In genomic region chr11:75406865-75407264, GRCm38 (mm10) we compare ENCODE assay signal across 10 mouse cellular contexts. TPM values are rescaled to one million over a fixed set of nuclear protein-coding genes. Genes with fewer than 3 reads are reported as not detected.
A peak's percentile ranks its signal among the peaks of the same experiment; 100 is the strongest.
DNase-seq lines count a peak whose midpoint lies in the region; ATAC-seq lines count a peak whose summit lies in the region.
"Had no signal": no experiment of that assay in that cellular context is flagged by ENCODE, and none has a peak within 500 bp of the region (broad histone marks: within the 10 kb centered on the region; RNA-seq: fewer than 3 reads in every experiment).

No protein-coding gene starts in this region.

- no peak overlapping the region for H3K27ac ChIP-seq in embryonic facial prominence, embryonic 11.5 days (replicated peaks; ENCODE audit: low read depth, low read length)
- H3K27ac ChIP-seq: embryonic facial prominence, embryonic 12.5 days; limb, embryonic 12.5 days had no signal

- 35% methylated on average over 3 of the region's 3 CpGs for WGBS in embryonic facial prominence, embryonic 11.5 days

- H3K27me3 ChIP-seq in embryonic facial prominence, embryonic 11.5 days (ENCODE audit: control insufficient read depth, insufficient read depth, low read length) = no peaks in the 10 kb centered on the region
- H3K27me3 ChIP-seq: embryonic facial prominence, embryonic 12.5 days; limb, embryonic 12.5 days had no signal

- H3K36me3 ChIP-seq in embryonic facial prominence, embryonic 11.5 days (replicated peaks; ENCODE audit: control insufficient read depth, insufficient read depth, low read depth, low read length) = no peaks in the 10 kb centered on the region; the same call in none of the 2 replicates

- DNase-seq in heart, adult 18-20 months = peak; percentile 30 to 73
- no peak for DNase-seq in heart, postnatal 25 days (ENCODE audit: low spot score)
- DNase-seq in urinary bladder, postnatal 14 days (ENCODE audit: low spot score) = peak; percentile 54
- DNase-seq in urinary bladder, postnatal 10 days (ENCODE audit: low spot score) = no peak
- DNase-seq in embryonic facial prominence, embryonic 11.5 days (ENCODE audit: low spot score) = peak; percentile 48
- DNase-seq in lung, postnatal 36 days = peak; percentile 81
- peak; percentile 67 for DNase-seq in thymus, postnatal 0 days (ENCODE audit: low spot score)
- no peak for DNase-seq in left cerebral cortex, adult 11 months (ENCODE audit: low spot score)

- H3K4me1 ChIP-seq in embryonic facial prominence, embryonic 11.5 days (ENCODE audit: control insufficient read depth, insufficient read depth, low read length) = no peaks in the 10 kb centered on the region
- H3K4me1 ChIP-seq: embryonic facial prominence, embryonic 12.5 days; limb, embryonic 12.5 days had no signal

- no peak overlapping the region for H3K9ac ChIP-seq in embryonic facial prominence, embryonic 11.5 days (replicated peaks; ENCODE audit: low read length)
- H3K9ac ChIP-seq: embryonic facial prominence, embryonic 12.5 days; limb, embryonic 12.5 days had no signal

- no peak for ATAC-seq in embryonic facial prominence, embryonic 11.5 days (replicated peaks; ENCODE audit: insufficient number of reproducible peaks, low FRiP score, low TSS enrichment, low read depth)

- H3K4me3 ChIP-seq in embryonic facial prominence, embryonic 11.5 days (ENCODE audit: low read depth, low read length) = no peak overlapping the region
- H3K4me3 ChIP-seq: embryonic facial prominence, embryonic 12.5 days; limb, embryonic 12.5 days had no signal

- intact Hi-C loops in heart, postnatal 25 days (cut with DNase I) = no loop called here

- no peaks in the 10 kb centered on the region for H3K9me3 ChIP-seq in embryonic facial prominence, embryonic 11.5 days (replicated peaks; ENCODE audit: control insufficient read depth, low read length)
- H3K9me3 ChIP-seq: embryonic facial prominence, embryonic 12.5 days; limb, embryonic 12.5 days had no signal

- no peak overlapping the region for H3K4me2 ChIP-seq in embryonic facial prominence, embryonic 11.5 days (ENCODE audit: low read depth, low read length)
- H3K4me2 ChIP-seq: embryonic facial prominence, embryonic 12.5 days; limb, embryonic 12.5 days had no signal

RNA-seq across cellular contexts. Expression of gene Serpinf1, which starts 15.6 kb away (rescaled TPM):
- 10 to 100 TPM; 16.0 to 21.0 TPM for total RNA-seq in heart, adult 18-20 months (2021)
- 10 to 100 TPM; 26.3 to 26.9 TPM for total RNA-seq in heart, postnatal 25 days (2021)
- 193 and 206 TPM in 2 replicates for polyA plus RNA-seq in embryonic facial prominence, embryonic 11.5 days (2014; fragmentation: Nextera tagmentation; extraction: Ambion mirVana)
- polyA plus RNA-seq in thymus, postnatal 0 days (2015; fragmentation: Nextera tagmentation; extraction: Ambion mirVana) = 44.9 and 47.7 TPM in 2 replicates

RNA-seq across cellular contexts. Expression of gene Serpinf2, which starts 32.5 kb away (rescaled TPM):
- not detected for total RNA-seq in heart, adult 18-20 months (2021)
- not detected for total RNA-seq in heart, postnatal 25 days (2021)
- polyA plus RNA-seq in embryonic facial prominence, embryonic 11.5 days (2014; fragmentation: Nextera tagmentation; extraction: Ambion mirVana) = 0.34 TPM in 1 of 2 replicates, not detected in the other
- polyA plus RNA-seq in thymus, postnatal 0 days (2015; fragmentation: Nextera tagmentation; extraction: Ambion mirVana) = 0.10 TPM in 1 of 2 replicates, not detected in the other

RNA-seq across cellular contexts. Expression of gene Wdr81, which starts 47.7 kb away (rescaled TPM):
- total RNA-seq in heart, adult 18-20 months (2021) = 1 to 10 TPM; 7.6 to 8.3 TPM
- total RNA-seq in heart, postnatal 25 days (2021) = 1 to 10 TPM; 7.7 to 9.1 TPM
- 2.3 and 4.1 TPM in 2 replicates for polyA plus RNA-seq in embryonic facial prominence, embryonic 11.5 days (2014; fragmentation: Nextera tagmentation; extraction: Ambion mirVana)
- polyA plus RNA-seq in thymus, postnatal 0 days (2015; fragmentation: Nextera tagmentation; extraction: Ambion mirVana) = 5.7 and 5.9 TPM in 2 replicates

RNA-seq across cellular contexts. Expression of gene Tlcd2, which starts 54.6 kb away (rescaled TPM):
- total RNA-seq in heart, adult 18-20 months (2021) = 1 to 10 TPM; 2.4 to 4.9 TPM
- 1 to 10 TPM; 7.9 to 8.1 TPM for total RNA-seq in heart, postnatal 25 days (2021)
- polyA plus RNA-seq in embryonic facial prominence, embryonic 11.5 days (2014; fragmentation: Nextera tagmentation; extraction: Ambion mirVana) = 12.5 and 15.4 TPM in 2 replicates
- polyA plus RNA-seq in thymus, postnatal 0 days (2015; fragmentation: Nextera tagmentation; extraction: Ambion mirVana) = 9.7 and 13.8 TPM in 2 replicates

RNA-seq across cellular contexts. Expression of gene Smyd4, which starts 58.6 kb away (rescaled TPM):
- 1 to 10 TPM; 5.9 to 7.2 TPM for total RNA-seq in heart, adult 18-20 months (2021)
- 1 to 10 TPM; 4.3 to 4.6 TPM for total RNA-seq in heart, postnatal 25 days (2021)
- 13.2 and 13.6 TPM in 2 replicates for polyA plus RNA-seq in embryonic facial prominence, embryonic 11.5 days (2014; fragmentation: Nextera tagmentation; extraction: Ambion mirVana)
- polyA plus RNA-seq in thymus, postnatal 0 days (2015; fragmentation: Nextera tagmentation; extraction: Ambion mirVana) = 6.2 and 9.5 TPM in 2 replicates

Comparison
In these comparisons a context has a peak if more than half of its experiments do, and no peak if none do; other contexts are left out.
1. DNase-seq: peak in heart, adult 18-20 months (2 of 2), urinary bladder, postnatal 14 days (single experiment), embryonic facial prominence, embryonic 11.5 days (single experiment), lung, postnatal 36 days (single experiment) and thymus, postnatal 0 days (single experiment); none in heart, postnatal 25 days (single experiment), urinary bladder, postnatal 10 days (single experiment) and left cerebral cortex, adult 11 months (single experiment).